Mouse (Mus musculus): Measurements from ENCODE around the gene Rev1.

DNA sequence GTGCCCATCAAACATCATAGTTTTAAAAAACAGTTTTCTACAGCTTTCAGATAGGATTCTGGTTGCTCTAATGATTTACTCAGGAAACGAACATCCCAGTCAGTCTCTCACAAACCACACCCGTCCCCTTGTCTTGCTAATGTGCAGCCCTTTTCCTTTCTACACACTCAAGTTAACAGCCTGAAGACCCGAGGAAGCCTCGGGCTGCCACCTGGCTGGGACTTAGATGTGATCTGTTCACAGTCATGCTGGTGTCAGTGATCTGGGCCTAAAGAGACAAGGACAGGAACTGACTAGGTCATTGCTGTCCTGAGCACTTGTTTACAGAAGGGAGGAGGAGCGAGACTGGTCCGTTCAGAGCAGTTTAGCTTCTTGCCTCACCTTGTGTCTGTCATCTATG is 71.2 kb downstream of the Rev1 start:
- TF ChIP-seq ZC3H11A (IDR thresholded peaks at IDR 0.05; ENCODE audit: borderline replicate concordance, low read depth, low read length) (no peak), ZNF384 (IDR thresholded peaks at IDR 0.05; ENCODE audit: low read depth, low read length) (no peak)

Measured in ES-E14 (cell line).